Comparison of ENCODE assay signal across 8 mouse cellular contexts in genomic region chr19:15924866-15925718, GRCm38 (mm10). TPM values are rescaled to one million over a fixed set of nuclear protein-coding genes. Genes with fewer than 3 reads are reported as not detected.
A peak's percentile ranks its signal among the peaks of the same experiment; 100 is the strongest.
DNase-seq lines count a peak whose midpoint lies in the region; ATAC-seq and TF ChIP-seq lines count a peak whose summit lies in the region.

No protein-coding gene starts in this region.

- intact Hi-C loops in heart, postnatal 25 days (cut with DNase I), result loop anchor here (5.0 kb wide), 1 partner anchor 57 kb away; the partner anchor contains the start of gene Cep78

- ATAC-seq in forebrain, embryonic 15.5 days (replicated peaks), result peak; percentile 99
- peak; percentile 99 for ATAC-seq in neural tube, embryonic 14.5 days (ENCODE audit: low read depth)

- TF ChIP-seq CTCF in MEL (IDR thresholded peaks at IDR 0.05 in 2 of 3, conservative IDR thresholded peaks at IDR 0.05 in 1 of 3; ENCODE audit: control insufficient read depth in 1 of 3, insufficient read depth in 1 of 3, low read depth in 2 of 3, low read length in 3 of 3, poor library complexity in 1 of 3, severe bottlenecking in 1 of 3), result no peak
- TF ChIP-seq CTCF in testis, adult 2 months (IDR thresholded peaks at IDR 0.05; ENCODE audit: control insufficient read depth, insufficient read depth, insufficient replicate concordance, low read depth, low read length), result no peak

- H3K79me2 ChIP-seq in MEL (ENCODE audit: control insufficient read depth, insufficient read depth, low read length, poor library complexity), result peaks cover 37% of the 10 kb centered on the region

- H3K4me1 ChIP-seq in MEL (ENCODE audit: control insufficient read depth in 1 of 2, insufficient read depth in 2 of 2, low read length in 2 of 2), result peaks cover 0 to 4% of the 10 kb centered on the region in 2 experiments; a peak in 2 of 4 replicates
- H3K4me1 ChIP-seq in forebrain, embryonic 15.5 days, result peaks cover 19% of the 10 kb centered on the region
- H3K4me1 ChIP-seq in neural tube, embryonic 14.5 days (ENCODE audit: control insufficient read depth, insufficient read depth, low read length), result peaks cover 12% of the 10 kb centered on the region; the same call in 1 of the 2 replicates
- H3K4me1 ChIP-seq in testis, adult 2 months (ENCODE audit: control insufficient read depth, insufficient read depth, low read length), result peaks cover 18% of the 10 kb centered on the region

- TF ChIP-seq POLR2A in MEL (IDR thresholded peaks at IDR 0.05; ENCODE audit: control insufficient read depth in 1 of 2, insufficient read depth in 1 of 2, low read depth in 1 of 2, low read length in 2 of 2, poor library complexity in 1 of 2), result peak; percentile 26 to 92
- peak; percentile 58 for TF ChIP-seq POLR2A in testis, adult 2 months (IDR thresholded peaks at IDR 0.05; ENCODE audit: control insufficient read depth, low read depth, low read length)

- TF ChIP-seq EP300 in MEL (IDR thresholded peaks at IDR 0.05; ENCODE audit: low read depth in 1 of 2, low read length in 2 of 2), result peak in 1 of 2 experiments; percentile 21; a peak in 3 of 4 replicates

- H3K9ac ChIP-seq in MEL (ENCODE audit: control insufficient read depth, low read depth, low read length, poor library complexity, severe bottlenecking), result peak overlapping the region; percentile 92
- peak overlapping the region; percentile 55 for H3K9ac ChIP-seq in forebrain, embryonic 15.5 days (replicated peaks)
- peak overlapping the region; percentile 53 for H3K9ac ChIP-seq in neural tube, embryonic 14.5 days (replicated peaks; ENCODE audit: low read depth, low read length)

- H3K4me3 ChIP-seq in MEL (ENCODE audit: control insufficient read depth in 1 of 2, insufficient read depth in 1 of 2, low read depth in 2 of 2, low read length in 2 of 2), result peak overlapping the region; percentile 49 to 82
- H3K4me3 ChIP-seq in forebrain, embryonic 15.5 days, result peak overlapping the region; percentile 62
- H3K4me3 ChIP-seq in neural tube, embryonic 14.5 days (ENCODE audit: low read depth, low read length), result peak overlapping the region; percentile 55
- H3K4me3 ChIP-seq in testis, adult 2 months (ENCODE audit: control insufficient read depth, low read depth, low read length), result peak overlapping the region; percentile 84

- no peak for TF ChIP-seq RAD21 in MEL (IDR thresholded peaks at IDR 0.05; ENCODE audit: low read depth, low read length)

- H3K4me2 ChIP-seq in forebrain, embryonic 15.5 days (replicated peaks), result peak overlapping the region; percentile 81
- H3K4me2 ChIP-seq in neural tube, embryonic 14.5 days (ENCODE audit: low read depth, low read length), result peak overlapping the region; percentile 98

- H3K27ac ChIP-seq in MEL (ENCODE audit: control insufficient read depth, low read depth, low read length), result peak overlapping the region; percentile 98
- peak overlapping the region; percentile 87 for H3K27ac ChIP-seq in forebrain, embryonic 15.5 days (replicated peaks)
- peak overlapping the region; percentile 80 for H3K27ac ChIP-seq in neural tube, embryonic 14.5 days (ENCODE audit: low read depth, low read length)
- H3K27ac ChIP-seq in testis, adult 2 months (ENCODE audit: control insufficient read depth, insufficient read depth, low read depth, low read length), result peak overlapping the region; percentile 65

- WGBS in forebrain, embryonic 15.5 days, result under 1% methylated on average over 43 of the region's 43 CpGs
- WGBS in neural tube, embryonic 14.5 days, result 2% methylated on average over 40 of the region's 43 CpGs

- H3K27me3 ChIP-seq in MEL (ENCODE audit: control insufficient read depth in 1 of 2, insufficient read depth in 2 of 2, low read length in 2 of 2), result no peaks in the 10 kb centered on the region
- no peaks in the 10 kb centered on the region for H3K27me3 ChIP-seq in forebrain, embryonic 15.5 days
- no peaks in the 10 kb centered on the region for H3K27me3 ChIP-seq in neural tube, embryonic 14.5 days (ENCODE audit: control insufficient read depth, insufficient read depth, low read length)
- H3K27me3 ChIP-seq in testis, adult 2 months (ENCODE audit: control insufficient read depth, insufficient read depth, low read length), result no peaks in the 10 kb centered on the region

- peak; percentile 98 for DNase-seq in MEL (ENCODE audit: low read depth, low spot score)
- DNase-seq in cerebellum, adult 11-12 months, result peak; percentile 60
- DNase-seq in heart, postnatal 25 days (ENCODE audit: low spot score), result peak; percentile 80
- DNase-seq in layer of hippocampus, adult 18-20 months (ENCODE audit: low spot score in 2 of 2), result peak; percentile 84 to 95
- DNase-seq in lung, adult 18-20 months, result peak; percentile 87 to 88

- H3K9me3 ChIP-seq in MEL (replicated peaks; ENCODE audit: insufficient read depth, low read length), result no peaks in the 10 kb centered on the region
- no peaks in the 10 kb centered on the region for H3K9me3 ChIP-seq in forebrain, embryonic 15.5 days
- H3K9me3 ChIP-seq in neural tube, embryonic 14.5 days (ENCODE audit: control insufficient read depth, low read length), result no peaks in the 10 kb centered on the region

- peaks cover 10 to 17% of the 10 kb centered on the region in 2 experiments for H3K36me3 ChIP-seq in MEL (ENCODE audit: control insufficient read depth in 1 of 2, insufficient read depth in 2 of 2, low read length in 2 of 2)
- no peaks in the 10 kb centered on the region for H3K36me3 ChIP-seq in forebrain, embryonic 15.5 days
- H3K36me3 ChIP-seq in neural tube, embryonic 14.5 days (ENCODE audit: control insufficient read depth, insufficient read depth, low read length), result no peaks in the 10 kb centered on the region
- H3K36me3 ChIP-seq in testis, adult 2 months (ENCODE audit: control insufficient read depth, insufficient read depth, low read length), result no peaks in the 10 kb centered on the region

TF ChIP-seq in MEL, 35 proteins besides CTCF, POLR2A, EP300 and RAD21 (continues in another document):
- TF ChIP-seq MYB (IDR thresholded peaks at IDR 0.05; ENCODE audit: low read depth, low read length) (no peak), NELFE (IDR thresholded peaks at IDR 0.05; ENCODE audit: low read depth, low read length) (peak; percentile 95), HCFC1 (IDR thresholded peaks at IDR 0.05; ENCODE audit: low read depth, low read length) (peak; percentile 74), ZC3H11A (IDR thresholded peaks at IDR 0.05; ENCODE audit: low read depth, low read length) (no peak), TBP (IDR thresholded peaks at IDR 0.05; ENCODE audit: low read depth, low read length) (peak; percentile 90), POLR2AphosphoS5 (IDR thresholded peaks at IDR 0.05; ENCODE audit: borderline replicate concordance, low read depth, low read length) (no peak), USF1 (IDR thresholded peaks at IDR 0.05; ENCODE audit: low read depth, low read length) (no peak), BHLHE40 (IDR thresholded peaks at IDR 0.05; ENCODE audit: borderline replicate concordance, low read depth, low read length) (no peak), ZKSCAN1 (IDR thresholded peaks at IDR 0.05; ENCODE audit: low read depth, low read length) (no peak), JUND (IDR thresholded peaks at IDR 0.05; ENCODE audit: low read depth, low read length) (no peak), MAZ (IDR thresholded peaks at IDR 0.05; ENCODE audit: low read depth, low read length) (peak; percentile 50; the same call in 1 of the 2 replicates), USF2 (IDR thresholded peaks at IDR 0.05; ENCODE audit: borderline replicate concordance in 1 of 2, insufficient read depth in 1 of 2, low read depth in 1 of 2, low read length in 2 of 2) (no peak), GATA1 (IDR thresholded peaks at IDR 0.05; ENCODE audit: low read depth, low read length) (peak; percentile 96), ZNF384 (IDR thresholded peaks at IDR 0.05; ENCODE audit: low read depth, low read length) (no peak), GABPA (IDR thresholded peaks at IDR 0.05; ENCODE audit: low read depth, low read length) (no peak), SIN3A (IDR thresholded peaks at IDR 0.05; ENCODE audit: low read length) (peak; percentile 82), MAX (IDR thresholded peaks at IDR 0.05; ENCODE audit: low read length) (peak; percentile 92), CHD2 (IDR thresholded peaks at IDR 0.05; ENCODE audit: low read length) (peak; percentile 52), POLR2AphosphoS2 (IDR thresholded peaks at IDR 0.05; ENCODE audit: low read length) (peak; percentile 93), TCF12 (IDR thresholded peaks at IDR 0.05; ENCODE audit: low read depth, low read length) (peak; percentile 42; the same call in 1 of the 2 replicates), MEF2A (IDR thresholded peaks at IDR 0.05; ENCODE audit: extremely low read depth, insufficient replicate concordance, low read depth, low read length, poor library complexity, severe bottlenecking) (no peak), ETS1 (IDR thresholded peaks at IDR 0.05; ENCODE audit: low read depth, low read length) (peak; percentile 43), KAT2A (conservative IDR thresholded peaks at IDR 0.05; ENCODE audit: low read depth, low read length) (no peak), MXI1 (IDR thresholded peaks at IDR 0.05; ENCODE audit: low read depth, low read length) (peak; percentile 86; the same call in 1 of the 2 replicates), UBTF (IDR thresholded peaks at IDR 0.05; ENCODE audit: borderline replicate concordance, insufficient read depth, low read depth, low read length) (no peak; the same call in 1 of the 2 replicates)

RNA-seq across cellular contexts. Expression of gene Psat1, which starts 22.0 kb away (rescaled TPM):
- 201 and 352 TPM in 2 replicates for total RNA-seq in MEL (2012; rRNA removed)
- 100 to 1,000 TPM; 484 to 552 TPM for polyA plus RNA-seq in MEL (2012; ENCODE audit: insufficient read depth in 1 of 2, insufficient read length in 2 of 2, low read depth in 1 of 2, low replicate concordance in 2 of 2, missing spikeins in 1 of 2)
- polyA plus RNA-seq in forebrain, embryonic 15.5 days (2015; fragmentation: Nextera tagmentation; extraction: Ambion mirVana), result 110 and 114 TPM in 2 replicates
- total RNA-seq in heart, postnatal 25 days (2021), result 1 to 10 TPM; 3.0 to 3.4 TPM
- 100 to 1,000 TPM; 114 to 115 TPM for total RNA-seq in layer of hippocampus, adult 18-20 months (2021)
- 65.9 and 66.7 TPM in 2 replicates for polyA plus RNA-seq in neural tube, embryonic 14.5 days (2014; fragmentation: Nextera tagmentation; extraction: Ambion mirVana)
- polyA plus RNA-seq in testis, adult 2 months (2012; rRNA removed), result 11.5 and 13.5 TPM in 2 replicates

RNA-seq across cellular contexts. Expression of gene Cep78, which starts 59.7 kb away (rescaled TPM):
- 22.0 and 23.0 TPM in 2 replicates for total RNA-seq in MEL (2012; rRNA removed)
- polyA plus RNA-seq in MEL (2012; ENCODE audit: insufficient read depth in 1 of 2, insufficient read length in 2 of 2, low read depth in 1 of 2, low replicate concordance in 2 of 2, missing spikeins in 1 of 2), result 10 to 100 TPM in 1 of 2 experiments, not detected in 1; 22.2 TPM
- 36.1 and 39.0 TPM in 2 replicates for polyA plus RNA-seq in forebrain, embryonic 15.5 days (2015; fragmentation: Nextera tagmentation; extraction: Ambion mirVana)
- total RNA-seq in heart, postnatal 25 days (2021), result 1 to 10 TPM; 4.3 to 4.6 TPM
- total RNA-seq in layer of hippocampus, adult 18-20 months (2021), result 10 to 100 TPM in 1 of 2 experiments, 1 to 10 TPM in 1; 9.3 to 10.1 TPM
- polyA plus RNA-seq in neural tube, embryonic 14.5 days (2014; fragmentation: Nextera tagmentation; extraction: Ambion mirVana), result 30.4 and 34.6 TPM in 2 replicates
- polyA plus RNA-seq in testis, adult 2 months (2012; rRNA removed), result 4.9 and 5.1 TPM in 2 replicates

Comparison
In these comparisons a context has a peak if more than half of its experiments do, and no peak if none do; other contexts are left out.
1. Peak in every context shown above with its lines: DNase-seq, ATAC-seq, H3K4me3 ChIP-seq and H3K27ac ChIP-seq.